Mouse (Mus musculus) heart, embryonic 14.5 days (tissue): ENCODE measurements around the gene Cacna2d1. TPM values are rescaled to one million over a fixed set of nuclear protein-coding genes. Genes with fewer than 3 reads are reported as not detected.

ENCODE experiments used
- ATAC-seq: fragments of 200-750 bp; cut with Nextera tagmentation; 2 replicates; pipeline ENCODE4 v1.8.0; 2017; ENCODE audit warnings: low read depth, moderate TSS enrichment; ENCODE audit not compliant: insufficient number of reproducible peaks, insufficient read depth, low FRiP score
- H3K27ac ChIP-seq, 2 experiments: fragments of 200-500 bp in 1 of 2; fragments of 300-500 bp in 1 of 2; sonication (generic) in 1 of 2; replicated peaks in 1 of 2; 2 replicates each; pipeline ENCODE4 v1.5.1; 2012 to 2014; ENCODE audit warnings: low read depth in 2 of 2, low read length in 2 of 2, control low read depth in 1 of 2, mild to moderate bottlenecking in 1 of 2, mixed read lengths in 1 of 2; ENCODE audit not compliant: control insufficient read depth in 1 of 2, insufficient read depth in 1 of 2
- H3K27me3 ChIP-seq: fragments of 300-500 bp; sonication (generic); 2 replicates; pipeline ENCODE4 v1.6.1; 2014; ENCODE audit warnings: mild to moderate bottlenecking, low read length, control low read depth; ENCODE audit not compliant: control insufficient read depth, insufficient read depth
- H3K36me3 ChIP-seq: fragments of 300-500 bp; sonication (generic); 2 replicates; pipeline ENCODE4 v1.6.1; 2014; ENCODE audit warnings: mild to moderate bottlenecking, control low read depth, low read length, mixed read lengths; ENCODE audit not compliant: control insufficient read depth, insufficient read depth
- H3K4me1 ChIP-seq, 2 experiments: fragments of 200-500 bp in 1 of 2; fragments of 300-500 bp in 1 of 2; sonication (generic) in 1 of 2; 2 replicates each; pipeline ENCODE4 v1.6.1; 2012 to 2014; ENCODE audit warnings: low read length in 2 of 2, control low read depth in 1 of 2, mixed read lengths in 1 of 2; ENCODE audit not compliant: control insufficient read depth in 2 of 2, insufficient read depth in 2 of 2
- H3K4me2 ChIP-seq: fragments of 300-500 bp; sonication (generic); 2 replicates; pipeline ENCODE4 v1.6.1; 2014; ENCODE audit warnings: mild to moderate bottlenecking, low read length
- H3K4me3 ChIP-seq, 2 experiments: fragments of 200-500 bp in 1 of 2; fragments of 300-500 bp in 1 of 2; sonication (generic) in 1 of 2; 2 replicates each; pipeline ENCODE4 v1.5.1; 2012 to 2014; ENCODE audit warnings: low read length in 2 of 2, mild to moderate bottlenecking in 2 of 2, control low read depth in 1 of 2, low read depth in 1 of 2, moderate library complexity in 1 of 2; ENCODE audit not compliant: control insufficient read depth in 1 of 2, insufficient read depth in 1 of 2
- H3K9ac ChIP-seq: fragments of 300-500 bp; sonication (generic); 2 replicates; pipeline ENCODE4 v1.6.1; 2014; ENCODE audit warnings: mild to moderate bottlenecking, low read length
- H3K9me3 ChIP-seq: fragments of 300-500 bp; sonication (generic); 2 replicates; pipeline ENCODE4 v1.6.1; 2016; ENCODE audit warnings: low read length, control low read depth; ENCODE audit not compliant: control insufficient read depth
- WGBS: fragments of 180-500 bp; shearing (Covaris S2); extraction: QIAGEN DNeasy Blood & Tissue Kit; methylation state at CpG from one replicate; pipeline ENCODE4 v1.1.7; 2014; 5-methylcytosine and 5-hydroxymethylcytosine counted together
- polyA plus RNA-seq: library from polyadenylated mRNA; unstranded; fragments of >200 nt; fragmentation: Nextera tagmentation; extraction: Ambion mirVana; gene quantifications from 2 replicates; pipeline ENCODE4 v1.2.1, GENCODE M21; 2014

Cacna2d1 gene
- polyA plus RNA-seq, 1 experiment from 2014 or later = 27.0 TPM

DNA sequence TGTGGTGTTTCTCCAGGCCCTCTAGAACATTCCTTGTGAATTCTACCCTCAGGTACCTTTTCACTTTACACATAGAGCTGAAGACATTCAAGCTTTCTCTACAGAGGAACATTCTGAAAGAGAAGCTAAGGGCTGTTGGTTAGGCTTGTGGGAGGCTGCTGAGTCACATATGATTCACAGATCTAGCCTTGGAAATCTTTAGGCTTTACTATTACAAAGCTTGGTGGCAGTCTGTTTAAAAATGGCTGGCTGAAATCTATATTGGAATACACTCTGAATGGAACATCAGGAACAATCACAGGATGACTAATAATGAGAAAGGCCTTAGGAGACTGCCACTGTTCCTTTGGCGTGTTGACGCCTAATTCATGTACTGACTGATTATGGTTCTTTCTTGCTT, 66.4 kb downstream of the Cacna2d1 start:
- Histone ChIP-seq H3K27ac (no peak overlapping the region), H3K4me1 (no peaks in the 10 kb centered on the region), H3K4me3 (no peak overlapping the region), H3K27me3 (no peaks in the 10 kb centered on the region), H3K36me3 (no peaks in the 10 kb centered on the region), H3K9me3 (no peaks in the 10 kb centered on the region), H3K4me2 (no peak overlapping the region), H3K9ac (no peak overlapping the region)
- 88% methylated on average over 2 of the region's 2 CpGs for WGBS
- ATAC-seq = no peak

DNA sequence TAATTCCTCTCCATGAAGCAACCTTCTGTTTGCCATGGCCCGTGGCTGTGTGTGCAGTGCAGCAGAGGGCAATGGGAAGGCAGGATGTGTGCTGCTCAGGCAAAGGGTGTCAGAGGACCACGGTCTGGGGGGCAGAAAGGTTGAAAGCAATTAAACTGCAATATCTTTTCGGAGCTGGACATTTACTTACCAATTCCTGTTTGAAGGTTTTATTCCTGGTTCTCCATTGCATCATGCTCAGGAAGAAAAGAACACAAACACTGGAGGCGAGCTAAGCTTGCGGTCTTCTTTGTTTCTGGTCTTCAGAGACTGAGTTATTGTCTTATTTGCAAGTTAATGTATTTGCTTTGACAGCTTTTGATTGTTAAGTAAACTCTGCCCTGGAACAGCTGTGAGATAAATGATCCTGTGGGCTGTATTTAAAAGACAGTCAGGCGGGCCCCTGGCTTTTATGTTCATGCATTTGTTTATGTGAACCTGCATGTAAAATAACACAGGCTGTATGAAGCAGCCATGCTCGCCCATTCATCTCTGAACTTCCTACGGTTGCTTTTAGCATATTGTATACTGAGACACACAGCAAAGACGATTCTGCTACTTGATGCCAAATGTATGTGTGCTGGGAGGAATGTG, 68.1 kb downstream of the Cacna2d1 start:
- H3K27me3 ChIP-seq = no peaks in the 10 kb centered on the region
- H3K4me3 ChIP-seq = no peak overlapping the region
- H3K9me3 ChIP-seq = no peaks in the 10 kb centered on the region
- WGBS = 58% methylated on average over 9 of the region's 9 CpGs
- no peak overlapping the region for H3K27ac ChIP-seq
- ATAC-seq = no peak
- H3K4me1 ChIP-seq = peaks cover 0 to 4% of the 10 kb centered on the region in 2 experiments; a peak in 1 of 4 replicates
- no peaks in the 10 kb centered on the region for H3K36me3 ChIP-seq
- no peak overlapping the region for H3K9ac ChIP-seq
- no peak overlapping the region for H3K4me2 ChIP-seq

DNA sequence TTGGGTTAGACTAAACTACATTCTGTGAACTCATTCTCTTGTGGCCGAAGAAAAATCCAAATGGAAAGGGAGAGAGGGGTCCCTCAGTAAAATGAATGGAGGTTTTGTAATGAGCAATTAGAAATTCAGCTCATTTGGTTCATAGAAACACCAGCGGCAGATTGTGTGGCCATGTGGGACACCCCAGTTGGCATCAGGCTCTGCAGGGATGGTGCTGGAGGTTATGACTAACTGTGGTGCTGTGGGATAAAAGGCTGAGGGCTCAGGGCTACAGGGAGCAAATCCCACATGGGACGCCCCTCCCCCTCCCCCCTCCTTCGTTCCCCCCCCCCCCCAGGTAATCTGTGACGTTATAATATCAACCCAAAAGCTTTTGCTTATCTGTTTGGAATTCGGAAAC, 69.8 kb downstream of the Cacna2d1 start:
- H3K27ac ChIP-seq = no peak overlapping the region
- H3K27me3 ChIP-seq = no peaks in the 10 kb centered on the region
- WGBS = 60% methylated on average over 5 of the region's 6 CpGs
- ATAC-seq = no peak
- no peak overlapping the region for H3K9ac ChIP-seq
- no peak overlapping the region for H3K4me3 ChIP-seq
- peaks cover 0 to 4% of the 10 kb centered on the region in 2 experiments; a peak in 1 of 4 replicates for H3K4me1 ChIP-seq
- H3K36me3 ChIP-seq = no peaks in the 10 kb centered on the region
- H3K9me3 ChIP-seq = no peaks in the 10 kb centered on the region
- no peak overlapping the region for H3K4me2 ChIP-seq

DNA sequence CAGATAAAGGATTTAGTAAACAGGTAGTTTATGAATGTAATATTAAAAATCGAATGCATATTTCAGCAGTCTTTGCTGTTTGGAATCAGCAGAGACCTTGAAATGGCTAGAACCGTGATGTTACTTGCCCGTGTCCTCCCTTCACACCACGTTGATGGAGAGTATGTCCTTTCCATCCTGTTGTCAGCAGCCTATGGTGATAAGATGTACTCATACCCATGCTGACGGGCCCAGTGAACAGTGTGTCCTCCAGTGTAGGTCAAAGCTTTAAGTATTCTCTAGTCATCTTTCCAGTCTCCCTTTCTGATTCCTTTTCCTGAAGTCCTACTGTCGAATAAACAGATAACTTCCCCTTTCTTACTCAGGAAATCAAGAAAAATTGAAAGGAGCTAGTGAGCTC, 72.5 kb downstream of the Cacna2d1 start:
- no peak for ATAC-seq
- no peak overlapping the region for H3K4me2 ChIP-seq
- no peaks in the 10 kb centered on the region for H3K36me3 ChIP-seq
- H3K4me3 ChIP-seq = no peak overlapping the region
- H3K27me3 ChIP-seq = no peaks in the 10 kb centered on the region
- 38% methylated on average over 6 of the region's 6 CpGs for WGBS
- no peak overlapping the region for H3K9ac ChIP-seq
- H3K9me3 ChIP-seq = no peaks in the 10 kb centered on the region
- no peak overlapping the region for H3K27ac ChIP-seq
- peaks cover 0 to 4% of the 10 kb centered on the region in 2 experiments; a peak in 1 of 4 replicates for H3K4me1 ChIP-seq

DNA sequence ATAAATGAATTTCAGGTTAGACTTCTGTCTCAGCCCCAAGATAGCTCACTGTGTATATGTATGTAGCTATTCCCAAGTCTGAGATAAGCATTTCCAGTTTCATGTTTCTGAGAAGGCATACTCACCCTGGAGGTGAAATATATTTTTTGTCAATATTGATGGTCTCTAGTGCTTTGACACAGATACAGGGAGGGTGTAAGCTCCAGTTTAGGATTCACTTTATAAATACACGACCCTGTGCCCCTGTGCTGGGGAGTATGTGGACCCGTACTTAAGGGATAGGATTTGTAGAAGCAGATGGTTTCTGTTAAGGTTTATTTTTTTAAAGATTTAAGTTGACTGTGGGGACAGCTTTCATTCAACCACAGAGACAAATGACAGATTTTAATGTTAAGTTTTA, 79.2 kb downstream of the Cacna2d1 start:
- H3K36me3 ChIP-seq = no peaks in the 10 kb centered on the region
- H3K4me1 ChIP-seq = peaks cover 2 to 5% of the 10 kb centered on the region in 2 experiments; a peak in 3 of 4 replicates
- H3K27ac ChIP-seq = no peak overlapping the region
- H3K9me3 ChIP-seq = no peaks in the 10 kb centered on the region
- H3K27me3 ChIP-seq = no peaks in the 10 kb centered on the region
- no peak for ATAC-seq
- no peak overlapping the region for H3K4me3 ChIP-seq
- H3K4me2 ChIP-seq = no peak overlapping the region
- WGBS = 69% methylated on average over 2 of the region's 2 CpGs
- no peak overlapping the region for H3K9ac ChIP-seq

DNA sequence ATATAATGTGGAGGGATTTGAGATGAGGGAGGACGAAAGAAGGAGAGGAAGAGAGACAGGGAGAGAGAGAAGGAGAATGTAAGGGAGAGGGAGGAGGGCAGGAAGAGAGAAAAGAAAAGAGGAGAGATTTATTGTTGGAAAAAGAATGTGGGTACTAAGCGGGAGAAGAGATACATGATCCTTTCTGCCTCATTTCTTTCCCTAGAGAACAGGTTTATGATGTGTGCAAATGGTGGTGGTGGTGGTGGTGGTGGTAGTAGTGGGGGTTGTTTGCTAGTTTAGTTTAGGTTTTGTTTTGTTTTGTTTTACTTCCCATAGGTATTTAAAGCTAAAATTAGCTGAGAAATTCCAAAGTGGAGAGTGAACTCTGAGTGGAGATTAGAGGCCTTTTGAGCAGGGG, 79.9 kb downstream of the Cacna2d1 start:
- peaks cover 2 to 5% of the 10 kb centered on the region in 2 experiments; a peak in 3 of 4 replicates for H3K4me1 ChIP-seq
- H3K27ac ChIP-seq = no peak overlapping the region
- H3K9ac ChIP-seq = no peak overlapping the region
- no peak for ATAC-seq
- H3K9me3 ChIP-seq = no peaks in the 10 kb centered on the region
- no peak overlapping the region for H3K4me2 ChIP-seq
- WGBS = 61% methylated on average over 2 of the region's 2 CpGs
- H3K27me3 ChIP-seq = no peaks in the 10 kb centered on the region
- H3K4me3 ChIP-seq = no peak overlapping the region
- no peaks in the 10 kb centered on the region for H3K36me3 ChIP-seq

DNA sequence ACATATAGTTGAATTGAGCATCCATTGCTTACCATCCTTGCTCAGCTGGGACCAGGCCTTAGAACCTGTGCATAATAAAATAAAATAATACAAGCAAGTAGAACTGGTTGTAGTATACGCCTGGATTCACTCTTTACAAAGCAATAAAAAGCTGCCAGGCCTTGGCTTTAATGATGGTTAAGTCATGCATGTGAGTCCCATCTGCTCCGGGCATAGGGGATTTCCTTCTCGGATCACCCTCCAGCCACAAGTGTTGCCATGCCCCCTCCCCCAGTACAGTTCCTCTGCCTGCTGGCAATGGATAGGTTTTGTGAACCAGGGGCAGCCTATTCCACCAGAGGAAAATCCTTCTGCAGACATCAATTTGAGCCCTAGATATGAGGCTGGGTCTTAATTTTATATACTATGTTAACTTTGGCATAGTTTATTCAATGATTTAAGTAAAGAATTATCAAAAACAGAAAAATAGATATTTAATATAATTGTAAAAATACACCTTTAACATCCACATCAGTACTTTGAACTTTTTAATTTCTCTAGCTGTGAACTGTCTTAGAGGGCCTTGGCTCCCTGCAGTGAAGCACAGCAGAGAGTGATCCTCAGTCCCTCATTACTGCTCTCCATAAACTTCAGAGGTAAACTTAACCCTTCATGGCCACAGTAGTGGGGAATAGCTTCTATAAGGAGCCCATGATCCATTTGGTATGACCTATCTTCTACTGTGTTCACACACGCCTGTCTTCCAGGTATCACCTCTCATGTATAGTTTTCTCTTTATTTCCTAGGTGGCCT, 90.3 kb downstream of the Cacna2d1 start:
- Histone ChIP-seq H3K27ac (no peak overlapping the region), H3K27me3 (no peaks in the 10 kb centered on the region), H3K4me2 (no peak overlapping the region), H3K36me3 (no peaks in the 10 kb centered on the region), H3K4me3 (no peak overlapping the region), H3K4me1 (no peaks in the 10 kb centered on the region), H3K9ac (no peak overlapping the region), H3K9me3 (no peaks in the 10 kb centered on the region)
- WGBS = 85% methylated on average over 4 of the region's 4 CpGs
- ATAC-seq = no peak
